Mouse (Mus musculus): Measurements from ENCODE around the gene Ppp1r3a.
"Not testable (repeated sequence)": the region's sequence is repeated elsewhere in the genome, so short reads cannot be mapped to it uniquely, and the experiment has no call there.

Ppp1r3a gene

DNA sequence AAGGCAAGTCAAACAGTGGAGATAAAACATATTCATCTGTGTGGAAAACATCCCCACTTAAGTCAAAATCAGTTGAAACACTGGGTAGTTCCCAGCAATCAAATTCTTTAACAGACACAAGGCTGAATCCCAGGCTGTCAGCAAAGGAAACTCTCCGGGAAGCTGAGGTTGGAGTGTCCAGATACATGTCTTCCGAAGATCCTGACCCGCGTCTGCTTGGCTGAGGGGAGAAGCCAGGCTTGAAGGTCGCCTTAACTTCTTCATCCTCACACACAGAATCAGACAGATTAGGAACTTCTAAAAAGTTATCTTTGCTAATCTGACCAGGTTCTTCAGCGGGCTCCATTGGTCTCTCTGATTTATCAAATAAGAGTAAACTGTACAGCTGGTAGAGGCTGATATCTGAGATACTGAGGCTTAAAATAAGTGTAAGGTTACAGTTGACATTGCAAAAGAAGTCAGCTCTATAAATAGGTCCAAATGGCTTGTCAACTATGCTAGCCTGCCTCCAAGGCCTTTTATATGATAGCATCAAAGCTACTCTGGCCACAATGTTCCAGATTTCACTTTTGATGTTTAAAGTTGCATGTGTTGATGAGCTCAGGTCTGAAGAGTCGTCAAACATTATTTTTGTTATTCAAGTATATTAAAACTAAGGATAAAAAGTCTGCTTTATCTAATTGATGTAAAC, at the start of gene Ppp1r3a:
Gene Ppp1r3a, minus strand, starts transcription at position 374 of the 691 bp plus-strand sequence.
- DNase-seq (ENCODE audit: low spot score): no peak

- no peak for DNase-seq (ENCODE audit: low spot score)
These were observed 32.3 kb upstream of the Ppp1r3a start for GRCm38 (mm10) chr6:14787157-14787938.

DNA sequence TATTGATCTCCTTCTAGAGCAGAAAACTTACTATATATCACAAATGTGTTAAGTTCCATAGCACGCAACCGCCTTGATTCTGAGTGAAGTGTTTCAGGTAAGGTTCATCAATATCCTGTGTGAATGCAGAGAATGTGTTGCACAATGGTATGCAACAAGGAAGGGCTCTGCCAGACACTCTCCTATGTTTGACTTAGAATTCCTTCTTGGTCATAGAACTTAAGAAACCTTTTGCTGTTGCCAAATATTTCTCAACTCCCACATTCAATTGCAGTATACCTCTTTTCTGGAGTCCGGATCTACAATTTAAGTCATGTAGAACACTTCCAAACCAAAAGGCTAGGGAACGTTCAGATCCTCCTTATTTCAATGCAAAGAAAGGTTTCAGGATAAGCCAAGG, 22.8 kb upstream of the Ppp1r3a start:
- DNase-seq (ENCODE audit: low spot score): no peak

GRCm38 (mm10) chr6:14771717-14772116, 16.6 kb upstream of the Ppp1r3a start:
- DNase-seq (ENCODE audit: low spot score): no peak

DNA sequence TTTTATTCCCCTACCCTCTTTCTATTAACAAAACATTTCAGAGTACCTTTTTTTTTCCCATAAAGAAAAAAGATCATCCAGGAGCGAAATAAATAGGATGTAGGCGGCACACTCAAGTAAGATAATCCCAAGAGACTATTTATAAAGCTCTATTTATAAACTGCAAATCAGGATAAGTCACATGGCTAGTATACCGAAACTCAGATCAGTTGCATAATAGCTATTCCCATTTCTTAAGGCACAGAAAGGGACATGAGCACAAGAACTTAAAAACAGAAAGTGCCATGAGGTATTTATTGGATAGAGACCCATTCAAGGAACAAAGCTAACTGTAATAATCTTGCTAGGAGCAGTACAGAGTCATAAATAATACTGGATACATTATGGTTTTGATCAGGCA, 2.4 kb upstream of the Ppp1r3a start:
- no peak for DNase-seq (ENCODE audit: low spot score)

- no peak for DNase-seq (ENCODE audit: low spot score)
These were observed 1.6 kb downstream of the Ppp1r3a start for GRCm38 (mm10) chr6:14753512-14753911.

GRCm38 (mm10) chr6:14752211-14752610, 2.9 kb downstream of the Ppp1r3a start:
- no peak for DNase-seq (ENCODE audit: low spot score)

DNA sequence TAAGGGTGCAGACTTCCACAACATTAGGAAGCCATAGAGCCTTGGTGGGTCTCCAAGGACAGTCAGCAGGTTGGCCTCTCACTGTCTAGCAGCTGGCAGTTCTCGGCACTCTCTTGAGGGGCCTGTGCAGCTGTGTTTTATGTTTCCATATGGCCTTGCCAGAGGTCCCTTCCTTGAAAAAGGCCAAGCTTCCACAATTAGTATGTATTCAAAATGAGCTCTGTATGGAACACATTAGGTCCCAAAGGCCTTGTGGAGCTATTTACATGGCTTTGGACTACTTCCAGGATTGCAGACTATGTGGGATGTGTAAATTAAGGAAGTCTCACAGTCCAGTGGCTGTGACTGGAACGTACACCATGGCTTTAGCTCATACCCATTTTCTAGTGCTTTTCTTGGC, 8.1 kb downstream of the Ppp1r3a start:
- no peak for DNase-seq (ENCODE audit: low spot score)

- no peak for DNase-seq (ENCODE audit: low spot score)
These were observed 19.1 kb downstream of the Ppp1r3a start for GRCm38 (mm10) chr6:14736017-14736416.

- no peak for DNase-seq (ENCODE audit: low spot score)
These were observed 24.1 kb downstream of the Ppp1r3a start for GRCm38 (mm10) chr6:14731011-14731410.

DNA sequence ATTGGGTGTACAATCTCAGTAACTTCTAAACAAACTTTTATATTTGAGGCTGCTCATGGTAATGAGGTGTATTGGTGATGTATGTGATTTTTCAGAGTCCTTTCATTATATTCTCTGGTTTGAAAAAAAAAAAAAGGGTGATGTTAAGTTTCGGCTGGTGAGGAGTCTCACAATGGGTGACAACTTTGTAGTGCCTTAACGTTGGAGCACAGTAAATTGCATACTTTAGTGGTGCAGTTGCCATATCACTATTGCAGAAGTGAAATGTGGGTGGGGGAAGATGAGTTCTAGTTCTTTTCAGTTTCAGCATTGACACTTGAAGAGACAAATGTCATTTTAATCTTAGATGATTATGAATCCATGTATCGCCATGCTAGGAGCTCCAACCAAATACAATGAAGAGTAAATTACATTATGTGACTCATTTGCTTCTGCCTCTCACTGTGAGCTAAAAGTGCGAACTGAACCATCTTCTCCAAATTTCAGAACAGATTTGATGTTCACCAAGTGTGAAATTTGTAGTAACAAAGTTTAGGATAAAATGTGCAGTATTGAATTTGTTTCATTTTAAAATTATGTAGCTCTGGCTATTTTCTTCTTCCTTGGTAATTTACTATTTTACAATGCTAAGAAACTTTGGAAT, 34.2 kb downstream of the Ppp1r3a start:
- DNase-seq (ENCODE audit: low spot score): no peak

DNA sequence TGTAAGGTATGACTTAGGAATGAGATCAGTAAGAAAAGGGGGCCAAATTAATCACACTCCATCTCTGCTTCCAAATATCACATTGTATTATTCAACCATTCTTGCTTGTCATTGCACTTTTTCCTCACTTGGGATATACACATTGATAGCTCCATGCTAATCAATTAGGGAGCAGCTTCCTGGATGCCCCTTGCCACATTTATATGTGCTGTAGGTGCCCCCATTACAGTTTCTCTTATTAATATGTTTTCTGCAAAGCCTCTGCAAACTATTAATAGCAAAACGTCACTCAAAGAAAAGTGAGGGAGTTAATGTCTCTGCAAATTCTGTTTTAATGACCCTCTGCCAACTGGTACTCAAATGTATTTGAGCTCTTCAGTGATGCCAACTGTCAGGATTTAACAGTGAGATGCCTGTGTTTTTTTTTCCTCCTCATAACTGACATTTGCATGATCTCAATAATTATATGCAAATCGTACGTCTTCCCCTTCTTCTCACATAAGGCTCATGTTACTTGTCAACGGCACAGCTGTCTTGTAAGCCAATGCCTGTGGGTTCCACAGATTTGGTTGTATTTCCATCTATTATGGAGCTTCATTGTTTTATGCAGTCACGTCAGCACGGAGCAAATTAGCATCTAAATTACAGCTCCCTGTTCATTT, 34.8 kb downstream of the Ppp1r3a start:
- DNase-seq (ENCODE audit: low spot score): no peak

GRCm38 (mm10) chr6:14715129-14715989, 39.7 kb downstream of the Ppp1r3a start:
- DNase-seq (ENCODE audit: low spot score): no peak

DNA sequence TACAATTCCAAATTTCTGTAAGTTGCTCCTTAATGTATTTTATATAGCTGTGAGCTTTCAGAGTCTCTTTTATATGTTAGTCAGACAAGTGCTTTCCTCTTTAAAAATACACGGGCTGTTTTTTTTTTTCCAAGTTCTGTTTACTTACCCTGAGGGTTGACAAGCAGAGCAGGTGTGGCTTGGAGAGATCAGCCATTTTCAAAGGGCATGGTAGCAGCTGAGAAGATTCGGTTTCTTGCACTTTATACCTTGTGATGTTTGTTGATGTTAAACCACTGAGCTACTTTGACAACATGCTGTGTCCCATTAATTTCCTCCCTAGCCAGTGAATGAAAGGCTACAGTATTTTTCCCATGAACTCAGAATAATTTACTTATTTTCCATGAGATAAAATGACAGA, 42.9 kb downstream of the Ppp1r3a start:
- no peak for DNase-seq (ENCODE audit: low spot score)

DNA sequence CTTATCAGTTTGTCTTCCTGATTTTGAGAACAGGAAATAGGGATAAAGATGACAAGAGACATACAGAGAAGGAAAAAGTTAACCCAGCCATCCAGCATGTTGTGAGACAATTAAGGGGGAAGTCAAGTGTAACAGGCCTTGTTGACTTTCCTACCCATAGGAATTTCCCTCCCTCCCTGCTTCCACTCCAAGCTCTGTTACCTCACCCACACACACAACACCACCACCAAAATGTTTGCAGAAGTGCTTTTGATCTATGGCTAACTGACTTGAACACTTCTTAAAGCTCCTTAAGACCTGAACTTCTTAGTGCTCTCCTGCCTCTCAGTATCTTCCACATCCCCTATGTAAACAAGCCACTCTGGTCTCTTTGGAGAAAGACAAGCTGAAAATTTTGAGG, 55.0 kb downstream of the Ppp1r3a start:
- no peak for DNase-seq (ENCODE audit: low spot score)

DNA sequence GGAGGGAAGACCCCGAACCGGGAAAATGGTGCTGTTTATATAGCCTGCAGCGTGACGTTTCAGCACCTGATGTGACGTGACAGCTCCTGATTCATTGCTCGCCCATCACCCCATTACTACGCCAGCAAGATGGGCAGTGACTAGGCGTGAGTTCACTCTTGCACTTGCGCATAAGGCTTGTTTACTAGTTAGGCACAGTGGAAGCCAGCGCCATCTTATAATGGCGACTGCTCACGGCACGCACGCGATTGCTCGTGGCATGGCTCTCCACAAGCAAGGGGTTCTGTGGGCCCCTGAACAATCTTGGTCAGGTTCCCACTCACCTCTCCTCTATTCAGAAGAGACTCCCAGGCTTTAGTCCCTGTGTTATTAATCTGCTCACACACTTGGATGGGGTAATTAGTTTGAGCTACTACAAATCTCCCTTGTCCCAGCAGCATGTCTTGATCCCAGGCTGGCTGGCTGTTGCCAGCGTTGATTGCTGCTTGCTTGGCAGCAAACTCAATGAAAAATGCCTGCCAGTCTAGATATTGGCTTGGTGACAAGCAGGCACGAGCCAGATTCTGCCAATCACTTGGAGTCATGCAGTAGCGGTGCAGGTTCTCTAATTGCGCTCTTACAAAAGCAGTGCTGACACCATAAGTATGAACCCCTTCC, 75.7 kb downstream of the Ppp1r3a start:
- DNase-seq (ENCODE audit: low spot score): not testable (repeated sequence)

DNA sequence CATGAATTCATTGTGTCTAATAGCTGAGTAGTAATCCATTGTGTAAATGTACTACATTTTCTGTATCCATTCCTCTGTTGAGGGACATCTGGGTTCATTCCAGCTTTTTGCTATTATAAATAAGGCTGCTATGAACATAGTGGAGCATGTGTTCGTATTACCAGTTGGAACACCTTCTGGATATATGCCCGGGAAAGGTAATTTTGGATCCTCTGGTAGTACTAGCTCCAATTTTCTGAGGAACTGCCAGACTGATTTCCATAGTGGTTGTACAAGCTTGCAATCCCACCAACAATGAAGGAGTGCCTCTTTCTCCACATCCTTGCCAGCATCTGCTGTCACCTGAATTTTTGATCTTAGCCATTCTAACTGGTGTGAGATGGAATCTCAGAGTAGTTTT, 86.1 kb downstream of the Ppp1r3a start:
- DNase-seq (ENCODE audit: low spot score): not testable (repeated sequence)

- DNase-seq (ENCODE audit: low spot score): not testable (repeated sequence)
These were observed 87.4 kb downstream of the Ppp1r3a start for GRCm38 (mm10) chr6:14667651-14668050.
